Mouse (Mus musculus): ENCODE measurements around the gene BC030870.
A peak's percentile ranks its signal among the peaks of the same experiment; 100 is the strongest.

DNA sequence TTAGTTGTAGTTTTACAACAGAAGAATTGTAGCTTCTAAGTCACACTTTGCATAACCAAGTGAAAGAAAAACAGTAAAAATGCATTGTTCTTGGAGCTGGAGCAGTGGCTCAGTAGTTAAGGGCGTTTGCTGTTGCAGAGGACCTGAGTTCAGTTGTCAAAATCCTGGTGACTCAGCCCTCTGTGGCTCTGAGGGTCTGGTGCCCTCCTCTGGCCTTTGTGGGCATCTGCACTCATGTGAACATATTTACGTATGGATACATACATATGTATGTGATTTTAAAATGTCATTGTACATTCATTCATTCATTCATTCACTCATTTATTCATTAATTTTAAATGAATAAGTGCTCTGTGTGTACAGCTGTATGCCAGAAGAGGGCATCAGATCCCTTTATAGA is 43.7 kb downstream of the BC030870 start:
- TF ChIP-seq CTCF (conservative IDR thresholded peaks at IDR 0.05; ENCODE audit: low read length) (peak; percentile 88), NANOG (IDR thresholded peaks at IDR 0.05; ENCODE audit: borderline replicate concordance, low read length) (no peak), POU5F1 (IDR thresholded peaks at IDR 0.05; ENCODE audit: borderline replicate concordance, low read length) (no peak)
